Mouse (Mus musculus): ENCODE data around the gene Dazap2.
"Not testable (repeated sequence)": the region's sequence is repeated elsewhere in the genome, so short reads cannot be mapped to it uniquely, and the experiment has no call there.

The Dazap2 gene

GRCm38 (mm10) chr15:100614996-100615824, at the start of gene Dazap2:
Gene Dazap2 (plus strand): TSS chr15:100615349.
- peak; percentile 99 for DNase-seq (ENCODE audit: low spot score)

- no peak for DNase-seq (ENCODE audit: low spot score)
These were observed 48.6 kb upstream of the Dazap2 start for GRCm38 (mm10) chr15:100566531-100566930.

- DNase-seq (ENCODE audit: low spot score), result no peak
These were observed 45.9 kb upstream of the Dazap2 start for GRCm38 (mm10) chr15:100569239-100569638.

- DNase-seq (ENCODE audit: low spot score), result no peak
These were observed 41.2 kb upstream of the Dazap2 start for GRCm38 (mm10) chr15:100573946-100574345.

- DNase-seq (ENCODE audit: low spot score), result no peak
These were observed 40.8 kb upstream of the Dazap2 start for GRCm38 (mm10) chr15:100574378-100574777.

- DNase-seq (ENCODE audit: low spot score), result no peak
These were observed 39.8 kb upstream of the Dazap2 start for GRCm38 (mm10) chr15:100575366-100575765.

GRCm38 (mm10) chr15:100576392-100576791, 38.8 kb upstream of the Dazap2 start:
- no peak for DNase-seq (ENCODE audit: low spot score)

- DNase-seq (ENCODE audit: low spot score), result no peak
These were observed 38.3 kb upstream of the Dazap2 start for GRCm38 (mm10) chr15:100576810-100577209.

GRCm38 (mm10) chr15:100577972-100578371, 37.2 kb upstream of the Dazap2 start:
- no peak for DNase-seq (ENCODE audit: low spot score)

- DNase-seq (ENCODE audit: low spot score), result no peak
These were observed 35.0 kb upstream of the Dazap2 start for GRCm38 (mm10) chr15:100580108-100580507.

- DNase-seq (ENCODE audit: low spot score), result no peak
These were observed 29.2 kb upstream of the Dazap2 start for GRCm38 (mm10) chr15:100585931-100586330.

GRCm38 (mm10) chr15:100587166-100587565, 28.0 kb upstream of the Dazap2 start:
- DNase-seq (ENCODE audit: low spot score), result no peak

GRCm38 (mm10) chr15:100588297-100588696, 26.9 kb upstream of the Dazap2 start:
- no peak for DNase-seq (ENCODE audit: low spot score)

- DNase-seq (ENCODE audit: low spot score), result no peak
These were observed 24.7 kb upstream of the Dazap2 start for GRCm38 (mm10) chr15:100590436-100590835.

- DNase-seq (ENCODE audit: low spot score), result no peak
These were observed 22.3 kb upstream of the Dazap2 start for GRCm38 (mm10) chr15:100592817-100593216.

GRCm38 (mm10) chr15:100598287-100598882, 16.8 kb upstream of the Dazap2 start:
- no peak for DNase-seq (ENCODE audit: low spot score)

- DNase-seq (ENCODE audit: low spot score), result no peak
These were observed 16.3 kb upstream of the Dazap2 start for GRCm38 (mm10) chr15:100598883-100599275.

- DNase-seq (ENCODE audit: low spot score), result no peak
These were observed 15.7 kb upstream of the Dazap2 start, which contains the start of gene Pou6f1 for GRCm38 (mm10) chr15:100599276-100600046. Gene Pou6f1 (minus strand): TSS chr15:100599984.

- peak; percentile 26 for DNase-seq (ENCODE audit: low spot score)
These were observed 15.0 kb upstream of the Dazap2 start for GRCm38 (mm10) chr15:100600047-100600695.

GRCm38 (mm10) chr15:100600696-100601272, 14.4 kb upstream of the Dazap2 start:
- DNase-seq (ENCODE audit: low spot score), result no peak

GRCm38 (mm10) chr15:100601669-100602068, 13.5 kb upstream of the Dazap2 start:
- no peak for DNase-seq (ENCODE audit: low spot score)

GRCm38 (mm10) chr15:100606677-100607076, 8.5 kb upstream of the Dazap2 start:
- DNase-seq (ENCODE audit: low spot score), result not testable (repeated sequence)

All from spleen, adult 12 weeks (tissue).